Mouse (Mus musculus) liver, embryonic 14.5 days (tissue): ENCODE measurements around the gene Sf3a2. TPM values are rescaled to one million over a fixed set of nuclear protein-coding genes. Genes with fewer than 3 reads are reported as not detected.

Source experiments
- ATAC-seq: fragments of 200-750 bp; cut with Nextera tagmentation; 2 replicates; pipeline ENCODE4 v1.8.0; 2017; ENCODE audit warnings: moderate number of reproducible peaks, mild to moderate bottlenecking, moderate library complexity; ENCODE audit not compliant: insufficient read depth
- DNase-seq, 3 experiments: peaks; one replicate each; pipeline ENCODE4 v3.0.0-alpha.2; 2012 to 2013; ENCODE audit warnings: low read depth in 3 of 3, low spot score in 3 of 3
- H3K27ac ChIP-seq: fragments of 300-500 bp; sonication (generic); 2 replicates; pipeline ENCODE4 v1.5.1; 2014; ENCODE audit warnings: moderate library complexity, mild to moderate bottlenecking, control low read depth, inconsistent platforms
- H3K27me3 ChIP-seq: fragments of 300-500 bp; sonication (generic); 2 replicates; pipeline ENCODE4 v1.6.1; 2014; ENCODE audit warnings: mild to moderate bottlenecking, low read length, moderate library complexity; ENCODE audit not compliant: control insufficient read depth, insufficient read depth
- H3K36me3 ChIP-seq: fragments of 300-500 bp; sonication (generic); replicated peaks from 2 replicates; pipeline ENCODE4 v1.6.1; 2014; ENCODE audit warnings: low read depth; ENCODE audit not compliant: control insufficient read depth, insufficient read depth
- H3K4me1 ChIP-seq, 2 experiments: fragments of 200-500 bp in 1 of 2; fragments of 300-500 bp in 1 of 2; sonication (generic) in 1 of 2; replicated peaks; 2 replicates each; pipeline ENCODE4 v1.6.1; 2012 to 2014; ENCODE audit warnings: antibody characterized with exemption in 1 of 2, inconsistent platforms in 1 of 2, low read length in 1 of 2; ENCODE audit not compliant: control insufficient read depth in 2 of 2, insufficient read depth in 2 of 2
- H3K4me2 ChIP-seq: fragments of 300-500 bp; sonication (generic); 2 replicates; pipeline ENCODE4 v1.6.1; 2014; ENCODE audit warnings: low read depth, mild to moderate bottlenecking, control low read depth, moderate library complexity
- H3K4me3 ChIP-seq, 2 experiments: fragments of 200-500 bp in 1 of 2; fragments of 300-500 bp in 1 of 2; sonication (generic) in 1 of 2; 2 replicates each; pipeline ENCODE4 v1.5.1; 2012 to 2014; ENCODE audit warnings: low read depth in 2 of 2, low read length in 2 of 2, mild to moderate bottlenecking in 2 of 2, control low read depth in 1 of 2, inconsistent platforms in 1 of 2, moderate library complexity in 1 of 2; ENCODE audit not compliant: insufficient read depth in 1 of 2
- H3K9ac ChIP-seq: fragments of 300-500 bp; sonication (generic); replicated peaks from 2 replicates; pipeline ENCODE4 v1.6.1; 2014; ENCODE audit warnings: mild to moderate bottlenecking, control low read depth, moderate library complexity
- H3K9me3 ChIP-seq: fragments of 300-500 bp; sonication (generic); 2 replicates; pipeline ENCODE4 v1.6.1; 2016; ENCODE audit warnings: low read length, mixed read lengths; ENCODE audit not compliant: control insufficient read depth
- CTCF ChIP-seq: IDR thresholded peaks from 2 replicates; pipeline ENCODE4 v1.5.1; 2016; ENCODE audit warnings: antibody characterized with exemption, low read depth, control low read depth
- EP300 ChIP-seq: IDR thresholded peaks from 2 replicates; pipeline ENCODE4 v1.6.1; 2016; ENCODE audit warnings: antibody characterized with exemption, low read depth
- WGBS: fragments of 180-500 bp; shearing (Covaris S2); extraction: QIAGEN DNeasy Blood & Tissue Kit; methylation state at CpG from one replicate; pipeline ENCODE4 v1.1.7; 2014; ENCODE audit not compliant: insufficient replicate concordance; 5-methylcytosine and 5-hydroxymethylcytosine counted together
- polyA plus RNA-seq, 2 experiments: library from polyadenylated mRNA; depleted of rRNA in 1 of 2; stranded (reverse) in 1 of 2; unstranded in 1 of 2; fragments of >200 nt; fragmentation: Nextera tagmentation in 1 of 2; extraction: Ambion mirVana in 1 of 2; gene quantifications; 2 replicates each; pipeline versions ENCODE4 v1.2.1 to v1.2.3; 2012 to 2014

The Sf3a2 gene
- polyA plus RNA-seq, 2 experiments: 35.6 to 36.1 TPM

- Histone ChIP-seq H3K9me3 (no peaks in the 10 kb centered on the region), H3K4me1 (peaks cover 32 to 37% of the 10 kb centered on the region in 2 experiments), H3K9ac (peak overlapping the region; percentile 9), H3K36me3 (peaks cover 30% of the 10 kb centered on the region), H3K27me3 (peaks cover 13% of the 10 kb centered on the region), H3K4me3 (no peak overlapping the region), H3K27ac (no peak overlapping the region; the same call in 1 of the 2 replicates), H3K4me2 (peak overlapping the region; percentile 8; the same call in 1 of the 2 replicates)
- ATAC-seq (no peak), DNase-seq (no peak)
- 20% methylated on average over 1 of the region's 1 CpGs for WGBS
- TF ChIP-seq EP300: no peak
- TF ChIP-seq CTCF: peak; percentile 13; the same call in 1 of the 2 replicates
Measured at GRCm38 (mm10) chr10:80829359-80830278, 31.6 kb downstream of the Sf3a2 start.

GRCm38 (mm10) chr10:80831136-80831535 lies 33.1 kb downstream of the Sf3a2 start:
- H3K4me3 ChIP-seq: no peak overlapping the region
- no peak overlapping the region for H3K9ac ChIP-seq
- peaks cover 28% of the 10 kb centered on the region for H3K27me3 ChIP-seq
- no peak for TF ChIP-seq CTCF
- TF ChIP-seq EP300: no peak
- no peaks in the 10 kb centered on the region for H3K9me3 ChIP-seq
- no peak overlapping the region for H3K27ac ChIP-seq
- ATAC-seq: no peak
- 2% methylated on average over 9 of the region's 9 CpGs for WGBS
- H3K4me1 ChIP-seq: peaks cover 21 to 27% of the 10 kb centered on the region in 2 experiments
- H3K36me3 ChIP-seq: peaks cover 30% of the 10 kb centered on the region
- peak overlapping the region; percentile 25 for H3K4me2 ChIP-seq
- peak; percentile 63 to 70 (median 66) for DNase-seq

DNA sequence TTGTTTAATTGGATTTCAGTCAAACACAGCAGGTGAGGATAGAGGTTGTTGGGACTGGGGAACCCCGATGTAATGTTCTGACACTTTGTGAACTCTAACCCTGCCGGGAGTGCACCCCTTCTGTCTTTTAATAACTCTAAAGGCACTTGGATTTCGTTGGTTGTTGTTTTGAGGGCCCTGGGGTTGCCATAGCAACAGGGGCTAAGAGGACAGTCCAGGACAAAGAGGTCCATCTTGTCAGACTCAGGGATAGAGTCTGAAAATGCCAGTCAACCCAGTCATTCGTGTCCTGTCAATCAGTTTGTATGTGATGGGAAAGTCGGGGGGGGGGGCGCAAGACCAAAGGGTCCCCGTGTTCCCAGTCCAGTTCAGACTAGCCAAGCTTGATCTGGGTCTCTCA lies 34.8 kb downstream of the Sf3a2 start:
- H3K9ac ChIP-seq: no peak overlapping the region
- H3K27me3 ChIP-seq: peaks cover 37% of the 10 kb centered on the region
- H3K9me3 ChIP-seq: no peaks in the 10 kb centered on the region
- no peak overlapping the region for H3K4me2 ChIP-seq
- 60% methylated on average over 7 of the region's 7 CpGs for WGBS
- no peak for DNase-seq
- peaks cover 16 to 23% of the 10 kb centered on the region in 2 experiments for H3K4me1 ChIP-seq
- TF ChIP-seq EP300 (no peak), CTCF (no peak)
- H3K4me3 ChIP-seq: no peak overlapping the region
- H3K27ac ChIP-seq: no peak overlapping the region
- ATAC-seq: no peak
- peaks cover 26% of the 10 kb centered on the region for H3K36me3 ChIP-seq

DNA sequence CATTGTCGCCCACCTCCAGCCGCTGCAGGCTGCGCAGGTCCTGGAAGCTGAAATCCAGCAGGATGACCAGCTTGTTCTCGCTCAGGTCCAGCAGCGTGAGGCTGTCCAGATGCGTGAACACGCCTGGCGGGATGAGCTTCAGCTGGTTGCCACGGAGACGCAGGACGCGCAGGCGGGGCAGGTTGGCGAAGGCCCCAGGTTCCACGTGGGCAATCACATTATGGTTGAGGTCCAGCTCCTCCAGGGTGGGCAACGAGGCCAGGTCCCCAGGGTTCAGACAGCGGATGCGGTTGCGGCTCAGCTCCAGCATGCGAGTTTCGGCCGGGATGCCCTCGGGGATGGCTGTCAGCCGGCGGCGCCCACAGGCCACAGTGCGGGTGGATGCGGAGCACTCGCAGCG lies 37.6 kb downstream of the Sf3a2 start:
- WGBS: 47% methylated on average over 30 of the region's 30 CpGs
- TF ChIP-seq EP300: no peak
- no peak for TF ChIP-seq CTCF
- DNase-seq: no peak
- ATAC-seq: no peak
- Histone ChIP-seq H3K9ac (no peak overlapping the region), H3K9me3 (no peaks in the 10 kb centered on the region), H3K4me2 (no peak overlapping the region), H3K27me3 (peaks cover 39% of the 10 kb centered on the region), H3K27ac (no peak overlapping the region), H3K36me3 (peaks cover under 1% of the 10 kb centered on the region; the same call in 1 of the 2 replicates), H3K4me1 (peaks cover 2 to 5% of the 10 kb centered on the region in 2 experiments), H3K4me3 (no peak overlapping the region)

DNA sequence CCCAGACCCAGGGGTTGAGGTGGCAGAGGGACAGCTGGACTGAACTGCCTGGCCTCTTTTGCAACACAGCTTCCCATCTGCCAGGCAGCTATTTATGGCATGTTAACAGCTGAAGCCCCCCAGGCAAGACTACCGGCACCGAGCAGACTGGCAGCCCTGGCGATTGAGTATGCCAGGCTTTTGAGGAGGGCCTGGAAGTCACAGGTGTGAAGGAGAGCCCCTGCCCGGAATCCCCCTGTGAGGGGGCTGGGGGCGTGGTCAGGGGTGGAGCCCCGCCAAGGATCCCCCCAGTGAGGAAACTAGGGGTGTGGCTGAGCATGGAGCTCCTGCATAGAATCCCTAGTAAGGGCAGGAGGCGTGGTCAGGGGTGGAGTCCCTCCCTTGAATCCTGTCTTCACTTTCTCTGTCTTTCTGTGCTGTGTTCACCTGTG lies 39.0 kb downstream of the Sf3a2 start:
- Histone ChIP-seq H3K9ac (no peak overlapping the region), H3K4me3 (no peak overlapping the region), H3K27ac (no peak overlapping the region), H3K4me1 (no peaks in the 10 kb centered on the region), H3K4me2 (no peak overlapping the region), H3K9me3 (no peaks in the 10 kb centered on the region), H3K36me3 (no peaks in the 10 kb centered on the region), H3K27me3 (peaks cover 45% of the 10 kb centered on the region)
- DNase-seq (no peak), ATAC-seq (no peak)
- no peak for TF ChIP-seq EP300
- no peak for TF ChIP-seq CTCF
- 39% methylated on average over 7 of the region's 7 CpGs for WGBS
